Comparison of ENCODE assay signal across 15 mouse cellular contexts in genomic region chr15:6448892-6449291, GRCm38 (mm10). TPM values are rescaled to one million over a fixed set of nuclear protein-coding genes. Genes with fewer than 3 reads are reported as not detected.
DNase-seq lines count a peak whose midpoint lies in the region; ATAC-seq lines count a peak whose summit lies in the region.
"Had no signal": no experiment of that assay in that cellular context is flagged by ENCODE, and none has a peak within 500 bp of the region (broad histone marks: within the 10 kb centered on the region; RNA-seq: fewer than 3 reads in every experiment).

No protein-coding gene starts in this region.

- ATAC-seq in liver, embryonic 11.5 days (replicated peaks; ENCODE audit: low FRiP score) = 0 out of 2 replicates have a peak, but pooled peaks have one; percentile 20
- ATAC-seq in liver, embryonic 12.5 days = no peak
- ATAC-seq in intestine, embryonic 14.5 days (replicated peaks; ENCODE audit: low FRiP score, low TSS enrichment, low read depth) = 0 out of 2 replicates have a peak, but pooled peaks have one; percentile 57

- WGBS in liver, embryonic 11.5 days = 32% methylated on average over 9 of the region's 9 CpGs
- 45% methylated on average over 9 of the region's 9 CpGs for WGBS in liver, embryonic 12.5 days (ENCODE audit: insufficient replicate concordance)
- 12% methylated on average over 9 of the region's 9 CpGs for WGBS in intestine, embryonic 14.5 days

- no peaks in the 10 kb centered on the region for H3K4me1 ChIP-seq in liver, embryonic 11.5 days (replicated peaks; ENCODE audit: control insufficient read depth, insufficient read depth, low read length)
- H3K4me1 ChIP-seq in liver, embryonic 12.5 days = no peaks in the 10 kb centered on the region
- H3K4me1 ChIP-seq in intestine, embryonic 14.5 days (replicated peaks; ENCODE audit: control insufficient read depth, insufficient read depth, low read length) = peaks cover 12% of the 10 kb centered on the region; the same call in 1 of the 2 replicates

- peak; percentile 88 for DNase-seq in heart, adult 11 months
- DNase-seq in heart, postnatal 4 days = no peak
- no peak for DNase-seq in liver, embryonic 11.5 days (ENCODE audit: low spot score)
- DNase-seq in intestine, embryonic 14.5 days (ENCODE audit: low spot score) = no peak
- DNase-seq in retina, embryonic 14.5 days (ENCODE audit: low spot score) = peak; percentile 30
- no peak for DNase-seq in right cerebral cortex, postnatal 36 days (ENCODE audit: low spot score in 2 of 2)
- no peak for DNase-seq in layer of hippocampus, adult 18-20 months (ENCODE audit: low spot score in 2 of 2)
- DNase-seq: cerebellum, adult 9-10 months; lung, postnatal 10 days had no signal

- no peaks in the 10 kb centered on the region for H3K36me3 ChIP-seq in liver, embryonic 11.5 days (ENCODE audit: control insufficient read depth, insufficient read depth, low read length)
- no peaks in the 10 kb centered on the region for H3K36me3 ChIP-seq in liver, embryonic 12.5 days
- H3K36me3 ChIP-seq in intestine, embryonic 14.5 days (ENCODE audit: control insufficient read depth, insufficient read depth, low read length) = no peaks in the 10 kb centered on the region
- H3K36me3 ChIP-seq: hindbrain, embryonic 10.5 days had no signal

- no peak overlapping the region for H3K4me2 ChIP-seq in liver, embryonic 11.5 days
- H3K4me2 ChIP-seq in liver, embryonic 12.5 days = no peak overlapping the region
- H3K4me2 ChIP-seq in intestine, embryonic 14.5 days (ENCODE audit: low read length) = peak overlapping the region; percentile 16; the same call in 1 of the 2 replicates

- H3K27me3 ChIP-seq in liver, embryonic 11.5 days (replicated peaks; ENCODE audit: control insufficient read depth, insufficient read depth, low read length) = no peaks in the 10 kb centered on the region
- H3K27me3 ChIP-seq in liver, embryonic 12.5 days (replicated peaks) = no peaks in the 10 kb centered on the region
- H3K27me3 ChIP-seq in intestine, embryonic 14.5 days (replicated peaks; ENCODE audit: control insufficient read depth, insufficient read depth, low read length) = no peaks in the 10 kb centered on the region
- H3K27me3 ChIP-seq: CH12.LX had no signal

- H3K27ac ChIP-seq in liver, embryonic 11.5 days (ENCODE audit: low read depth, low read length) = no peak overlapping the region; the same call in 1 of the 2 replicates
- no peak overlapping the region for H3K27ac ChIP-seq in liver, embryonic 12.5 days
- H3K27ac ChIP-seq in intestine, embryonic 14.5 days (ENCODE audit: low read depth) = no peak overlapping the region
- H3K27ac ChIP-seq: hindbrain, embryonic 10.5 days had no signal

- no peaks in the 10 kb centered on the region for H3K9me3 ChIP-seq in liver, embryonic 11.5 days (ENCODE audit: control insufficient read depth, low read length)
- H3K9me3 ChIP-seq in liver, embryonic 12.5 days (replicated peaks) = no peaks in the 10 kb centered on the region
- no peaks in the 10 kb centered on the region for H3K9me3 ChIP-seq in intestine, embryonic 14.5 days (ENCODE audit: control insufficient read depth, low read length)
- H3K9me3 ChIP-seq: hindbrain, embryonic 10.5 days had no signal

- no peak overlapping the region for H3K4me3 ChIP-seq in liver, embryonic 11.5 days (ENCODE audit: low read depth, low read length)
- no peak overlapping the region for H3K4me3 ChIP-seq in liver, embryonic 12.5 days
- no peak overlapping the region for H3K4me3 ChIP-seq in intestine, embryonic 14.5 days (ENCODE audit: low read depth, low read length)
- H3K4me3 ChIP-seq: hindbrain, embryonic 10.5 days had no signal

- H3K9ac ChIP-seq in liver, embryonic 11.5 days (ENCODE audit: low read depth, low read length) = no peak overlapping the region
- no peak overlapping the region for H3K9ac ChIP-seq in liver, embryonic 12.5 days
- no peak overlapping the region for H3K9ac ChIP-seq in intestine, embryonic 14.5 days (ENCODE audit: low read length)

RNA-seq across cellular contexts. Expression of gene C9, which starts 3.8 kb away (rescaled TPM):
- not detected for total RNA-seq in heart, postnatal 4 days (2021)
- polyA plus RNA-seq in liver, embryonic 11.5 days (2014; fragmentation: Nextera tagmentation; extraction: Ambion mirVana) = 0.15 TPM in 1 of 2 replicates, not detected in the other
- polyA plus RNA-seq in liver, embryonic 12.5 days (2016; fragmentation: Nextera tagmentation; extraction: Ambion mirVana) = 0.10 and 0.25 TPM in 2 replicates
- polyA plus RNA-seq in intestine, embryonic 14.5 days (2014; fragmentation: Nextera tagmentation; extraction: Ambion mirVana) = 1.2 and 1.4 TPM in 2 replicates
- not detected for total RNA-seq in layer of hippocampus, adult 18-20 months (2021)
- total RNA-seq: CH12.LX; layer of hippocampus, postnatal 25 days had no signal
- polyA plus RNA-seq: hindbrain, embryonic 10.5 days; neural tube, embryonic 14.5 days; small intestine, adult 2 months had no signal

Comparison
In these comparisons a context has a peak if more than half of its experiments do, and no peak if none do; other contexts are left out.
1. DNase-seq: peak in heart, adult 11 months (single experiment) and retina, embryonic 14.5 days (single experiment); none in heart, postnatal 4 days (single experiment), liver, embryonic 11.5 days (single experiment), intestine, embryonic 14.5 days (single experiment), right cerebral cortex, postnatal 36 days (0 of 2) and layer of hippocampus, adult 18-20 months (0 of 2).